Mouse (Mus musculus): Measurements from ENCODE around the gene Plk5.

Plk5 gene

DNA sequence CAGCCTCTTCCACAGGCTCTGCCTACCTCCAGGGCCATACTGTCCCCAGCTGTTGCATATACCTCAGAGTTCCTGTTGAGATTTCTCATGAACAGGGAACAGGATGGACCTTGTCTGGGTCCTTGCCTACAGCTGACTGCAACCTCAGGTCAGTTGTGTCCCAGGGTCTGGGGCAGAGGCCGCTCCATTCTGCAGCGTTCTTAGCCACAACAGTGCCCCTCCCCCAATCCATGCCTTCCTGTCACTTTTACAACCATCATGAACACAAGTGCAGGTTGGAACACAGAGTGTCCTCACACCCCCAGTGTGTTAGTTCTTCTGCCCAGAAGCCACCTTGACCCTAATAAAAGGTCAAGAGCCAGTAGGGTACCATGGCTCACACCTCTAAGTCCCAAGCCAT is 32.5 kb downstream of the Plk5 start:
- DNase-seq (ENCODE audit: low spot score) = no peak

- DNase-seq (ENCODE audit: low spot score) = no peak
Observed at GRCm38 (mm10) chr10:80389185-80389708, 33.0 kb downstream of the Plk5 start.

GRCm38 (mm10) chr10:80390697-80391096 is 34.4 kb downstream of the Plk5 start:
- DNase-seq (ENCODE audit: low spot score) = no peak

GRCm38 (mm10) chr10:80392687-80393086 is 36.4 kb downstream of the Plk5 start:
- DNase-seq (ENCODE audit: low spot score) = no peak

DNA sequence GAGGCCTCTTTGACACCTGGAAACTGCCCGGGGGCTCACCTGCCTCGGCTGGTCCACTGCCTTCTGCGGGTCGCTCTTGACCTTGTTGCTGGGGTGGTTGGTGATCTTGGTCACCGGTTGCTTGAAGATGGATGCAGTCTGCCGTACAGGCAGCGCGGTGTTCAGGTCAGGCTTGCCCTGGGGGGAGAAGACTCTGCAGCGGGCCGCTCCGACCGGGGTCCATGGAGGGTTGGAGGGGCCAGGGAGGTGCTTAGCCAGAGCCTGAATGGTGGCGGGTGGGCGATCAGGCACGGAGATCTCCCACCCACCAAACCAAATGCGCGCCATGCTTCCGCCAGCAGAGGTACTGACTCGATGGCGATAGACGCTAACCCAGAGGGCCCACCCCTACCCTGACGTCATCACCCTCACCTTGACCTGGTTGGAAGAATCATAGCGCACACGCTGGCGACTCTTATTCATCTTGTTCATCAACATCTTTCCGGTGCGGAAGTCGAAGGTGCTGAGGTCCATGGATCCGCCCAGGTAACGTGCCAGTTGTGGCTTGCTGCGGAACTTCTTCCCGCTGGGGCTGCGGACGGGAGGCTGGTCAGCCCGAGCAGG is 38.9 kb downstream of the Plk5 start:
- no peak for DNase-seq (ENCODE audit: low spot score)

GRCm38 (mm10) chr10:80396822-80397523 is 40.7 kb downstream of the Plk5 start:
- no peak for DNase-seq (ENCODE audit: low spot score)

DNA sequence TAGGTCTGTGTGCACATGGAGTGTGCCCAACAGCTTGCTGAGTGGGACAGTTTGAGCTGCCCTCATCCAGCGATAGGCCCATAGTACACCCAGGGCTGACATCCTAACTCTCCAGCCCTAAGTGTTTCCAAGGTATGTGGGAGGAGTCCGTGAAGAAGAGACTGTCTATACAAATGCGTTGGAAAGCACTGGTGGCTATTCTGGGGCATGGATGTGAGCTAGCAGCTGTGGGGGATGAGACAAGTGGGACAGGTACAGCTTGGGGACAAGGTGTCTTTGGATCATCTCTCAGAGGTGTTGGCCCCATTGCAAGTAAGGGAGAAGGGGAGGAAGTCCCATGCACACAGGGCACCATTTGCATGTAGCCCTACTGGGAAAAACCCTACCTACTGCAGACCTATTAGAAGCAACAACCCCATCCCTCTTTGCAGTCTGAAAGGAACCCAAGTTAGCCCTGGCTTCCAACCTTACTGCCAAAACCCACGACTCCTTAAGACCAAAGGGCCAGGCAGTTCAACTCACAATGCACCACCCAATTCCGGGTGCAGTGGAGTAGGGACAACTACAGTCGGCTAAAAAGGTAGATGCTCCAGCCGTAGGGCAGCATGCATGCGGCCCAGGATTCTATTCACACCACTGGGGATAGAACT is 41.4 kb downstream of the Plk5 start:
- DNase-seq (ENCODE audit: low spot score) = no peak

- no peak for DNase-seq (ENCODE audit: low spot score)
Observed at GRCm38 (mm10) chr10:80398174-80398535, 41.9 kb downstream of the Plk5 start.

GRCm38 (mm10) chr10:80398719-80399190 is 42.5 kb downstream of the Plk5 start:
- DNase-seq (ENCODE audit: low spot score) = peak; percentile 97

DNA sequence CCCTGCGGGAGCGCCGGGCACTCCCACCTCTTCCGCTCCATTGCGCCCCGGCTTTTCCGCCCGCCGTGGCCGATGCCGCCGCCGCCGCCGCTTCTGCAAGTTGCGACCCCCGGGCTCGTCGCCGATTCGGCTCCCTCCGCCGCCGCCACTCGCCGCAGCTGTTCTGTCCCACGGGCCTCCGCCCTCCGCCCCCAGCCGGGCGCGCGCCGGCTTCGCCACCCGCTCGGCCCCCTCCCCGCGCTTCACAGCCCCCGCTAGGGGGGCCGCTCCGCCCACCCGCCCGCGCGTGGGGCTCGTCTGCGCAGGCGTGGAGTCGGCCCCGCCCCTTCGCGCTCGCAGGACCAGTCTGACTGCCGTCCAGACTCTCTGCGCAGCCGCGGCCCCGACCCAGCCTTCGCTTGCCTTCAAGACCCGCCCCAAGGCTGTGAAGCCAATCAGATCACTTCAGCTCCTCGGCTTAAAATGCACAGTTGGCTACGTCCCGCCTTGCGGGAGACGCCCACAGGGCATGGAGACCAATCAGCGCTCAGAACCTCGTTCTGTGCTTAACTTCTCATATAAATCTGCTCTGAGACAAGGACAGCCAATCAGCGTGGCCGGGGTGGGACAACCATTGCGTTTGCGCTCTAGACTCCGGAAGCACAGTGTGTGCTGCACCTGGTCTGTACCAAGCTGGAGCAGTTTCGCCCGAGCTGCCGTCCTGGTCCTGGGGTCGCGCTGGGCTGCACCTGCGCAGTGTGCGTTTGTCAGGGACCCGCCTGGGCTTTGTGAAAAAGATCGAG is 43.1 kb downstream of the Plk5 start, which contains the start of gene Mbd3:
Gene Mbd3 (minus strand): TSS at position 360 of the 782 bp plus-strand sequence.
- peak; percentile 98 for DNase-seq (ENCODE audit: low spot score)

DNA sequence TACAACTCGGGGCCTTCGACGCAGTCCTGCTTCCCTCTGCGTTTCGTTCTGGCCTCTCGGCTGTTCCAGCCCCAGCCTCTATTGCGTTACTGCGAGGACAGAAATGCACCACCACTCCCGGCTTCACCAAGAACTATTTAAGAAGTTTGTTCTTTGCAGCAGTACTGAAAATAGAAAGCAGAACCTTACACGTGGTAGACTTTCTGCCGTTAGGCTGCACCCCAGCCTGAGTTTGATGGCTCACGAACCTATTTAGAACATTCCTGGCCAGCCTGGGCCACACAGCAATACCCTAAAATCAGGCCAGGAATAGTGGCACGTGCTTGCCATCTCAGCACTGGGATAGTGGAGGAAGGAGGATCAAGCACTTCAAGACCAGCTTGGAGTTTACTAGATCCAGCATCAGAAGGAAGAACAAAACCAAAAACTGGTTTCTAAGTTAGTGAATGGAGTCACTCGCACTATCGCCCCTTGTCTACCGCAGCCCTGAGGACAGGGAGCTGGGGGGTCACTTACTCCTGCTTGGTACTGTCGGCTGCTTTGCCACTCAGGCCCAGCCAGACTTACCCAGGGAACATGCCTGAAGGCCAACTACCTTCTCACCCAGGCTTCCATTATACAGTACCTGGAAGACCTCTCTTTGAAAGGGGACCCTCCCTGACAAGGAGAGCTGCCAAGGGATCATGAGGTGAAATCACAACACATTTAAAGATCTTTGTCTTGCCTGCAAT is 43.9 kb downstream of the Plk5 start:
- no peak for DNase-seq (ENCODE audit: low spot score)

- DNase-seq (ENCODE audit: low spot score) = no peak
Observed at GRCm38 (mm10) chr10:80400704-80401161, 44.5 kb downstream of the Plk5 start.

DNA sequence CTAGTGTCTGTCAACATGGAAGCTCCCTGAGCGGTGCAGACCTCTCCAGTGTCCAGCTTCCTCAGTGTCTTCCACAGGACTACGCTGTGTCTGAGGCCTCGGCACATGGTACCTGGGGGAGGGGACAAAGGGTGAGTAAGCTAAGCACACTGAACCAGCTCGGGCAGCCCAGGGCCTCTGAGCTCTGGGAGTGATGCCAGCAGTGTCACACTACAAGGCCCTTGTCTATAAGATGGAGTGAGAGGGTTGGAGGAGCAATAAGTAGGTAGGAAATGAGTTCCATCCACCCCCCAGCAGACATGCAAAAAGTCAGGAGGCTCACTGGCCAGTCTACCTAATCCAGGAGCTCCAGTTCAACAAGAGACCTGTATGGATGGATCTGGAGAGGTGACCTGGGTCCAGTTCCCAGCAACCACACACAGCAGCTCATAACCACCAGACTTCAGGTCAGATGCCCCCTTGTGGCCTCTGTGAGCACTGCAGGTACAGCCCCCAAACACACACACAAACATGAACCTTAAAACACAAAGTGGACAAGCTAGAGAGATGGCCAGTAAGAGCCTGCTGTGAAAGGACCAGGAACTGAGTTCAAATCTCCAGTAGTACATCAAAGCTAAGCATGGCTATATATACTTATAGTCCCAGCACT is 46.9 kb downstream of the Plk5 start:
- no peak for DNase-seq (ENCODE audit: low spot score)

GRCm38 (mm10) chr10:80405481-80406173 is 49.4 kb downstream of the Plk5 start:
- no peak for DNase-seq (ENCODE audit: low spot score)

GRCm38 (mm10) chr10:80406684-80407501 is 50.6 kb downstream of the Plk5 start, which contains the start of gene Uqcr11:
Gene Uqcr11 (minus strand): TSS chr10:80406830.
- DNase-seq (ENCODE audit: low spot score) = peak; percentile 83

- DNase-seq (ENCODE audit: low spot score) = no peak
Observed at GRCm38 (mm10) chr10:80407924-80408323, 51.7 kb downstream of the Plk5 start.

- DNase-seq (ENCODE audit: low spot score) = no peak
Observed at GRCm38 (mm10) chr10:80412656-80413541, 56.6 kb downstream of the Plk5 start.

Data from spleen, adult 12 weeks (tissue).